Mouse (Mus musculus) urinary bladder, postnatal 10 days (tissue): ENCODE results near the gene Gm47959.
"Not testable (repeated sequence)": the region's sequence is repeated elsewhere in the genome, so short reads cannot be mapped to it uniquely, and the experiment has no call there.

Source experiments
- DNase-seq: peaks from one replicate; pipeline ENCODE4 v3.0.0; 2022; ENCODE audit warnings: low spot score

The Gm47959 gene

GRCm38 (mm10) chr1:83000306-83000705 is at the start of gene Gm47959:
Gene Gm47959 (plus strand): TSS chr1:83000548.
- DNase-seq: not testable (repeated sequence)

- DNase-seq: not testable (repeated sequence)
Observed at GRCm38 (mm10) chr1:82955913-82956312, 44.4 kb upstream of the Gm47959 start, which contains the start of gene Gm7544. Gene Gm7544 (minus strand): TSS chr1:82956013.

DNA sequence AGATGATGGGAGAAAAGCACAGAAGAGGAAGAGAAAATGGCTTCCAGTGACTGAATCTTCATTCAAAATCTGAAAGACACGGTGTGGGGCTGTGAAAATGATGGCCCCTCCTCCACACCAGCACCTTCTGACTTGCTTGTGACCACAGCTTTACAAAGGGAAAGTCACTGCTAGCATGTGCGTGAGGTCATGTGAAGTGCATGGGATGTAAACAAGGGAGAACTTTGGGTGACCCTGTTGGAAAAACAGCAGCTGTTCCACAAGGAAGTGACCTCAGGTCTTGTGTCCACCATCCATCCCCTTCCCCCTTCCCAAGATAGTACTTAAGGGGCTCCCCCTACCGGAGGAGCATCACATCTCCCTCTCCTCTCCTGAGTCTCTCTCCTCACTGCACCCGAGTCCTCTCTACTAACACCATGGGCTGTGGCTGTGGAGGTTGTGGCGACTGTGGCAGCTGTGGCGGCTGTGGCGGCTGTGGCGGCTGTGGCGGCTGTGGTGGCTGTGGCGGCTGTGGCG is 40.4 kb upstream of the Gm47959 start, which contains the start of gene Gm47955:
Gm47955 (plus strand) TSS at position 417 of the 516 bp plus-strand sequence.
- DNase-seq: no peak

DNA sequence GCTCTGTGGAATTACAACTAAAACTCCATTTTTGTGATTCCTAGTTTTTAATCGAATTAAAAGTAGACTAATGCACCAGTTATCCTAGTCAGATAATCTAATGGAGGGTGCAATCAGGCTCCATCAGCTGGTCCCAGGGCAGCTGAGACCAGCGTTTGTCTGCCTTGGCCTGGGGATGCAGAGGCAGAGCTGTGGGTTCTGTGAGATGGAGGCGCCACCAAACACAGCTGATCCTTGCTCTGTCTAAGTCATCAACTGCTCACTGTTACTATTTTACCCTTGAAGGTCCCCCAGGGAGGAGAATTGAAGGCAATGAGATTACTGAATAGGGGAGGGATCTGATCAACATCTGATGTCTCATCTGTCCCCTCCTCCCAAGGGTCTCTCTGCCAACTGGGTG is 33.9 kb upstream of the Gm47959 start:
- DNase-seq: no peak

GRCm38 (mm10) chr1:82972046-82972445 is 28.3 kb upstream of the Gm47959 start:
- DNase-seq: no peak

- DNase-seq: no peak
Observed at GRCm38 (mm10) chr1:82973244-82973643, 27.1 kb upstream of the Gm47959 start.

- no peak for DNase-seq
Observed at GRCm38 (mm10) chr1:82973901-82974300, 26.4 kb upstream of the Gm47959 start.

- DNase-seq: no peak
Observed at GRCm38 (mm10) chr1:82974342-82974741, 26.0 kb upstream of the Gm47959 start.

- DNase-seq: no peak
Observed at GRCm38 (mm10) chr1:82975750-82976149, 24.6 kb upstream of the Gm47959 start.

DNA sequence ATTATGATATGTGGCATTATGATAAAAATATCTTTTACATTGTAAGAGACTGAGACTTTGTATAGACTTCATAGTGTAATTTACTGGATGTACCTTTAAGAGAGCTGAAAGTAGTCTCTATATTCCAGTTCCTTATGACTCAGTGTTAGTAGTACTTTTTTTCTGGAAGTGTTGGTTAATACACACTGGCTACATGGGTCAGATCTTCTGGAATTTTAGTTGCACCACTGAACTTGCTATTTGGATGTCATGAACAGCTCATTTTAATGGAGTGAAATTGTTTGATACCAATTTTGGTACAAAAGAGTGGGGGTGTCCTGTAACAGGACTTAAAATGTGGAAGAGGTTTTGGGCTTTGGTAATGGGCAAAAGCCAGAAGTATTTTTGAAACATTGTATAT is 22.5 kb upstream of the Gm47959 start:
- no peak for DNase-seq

- DNase-seq: no peak
Observed at GRCm38 (mm10) chr1:82986738-82987137, 13.6 kb upstream of the Gm47959 start.

DNA sequence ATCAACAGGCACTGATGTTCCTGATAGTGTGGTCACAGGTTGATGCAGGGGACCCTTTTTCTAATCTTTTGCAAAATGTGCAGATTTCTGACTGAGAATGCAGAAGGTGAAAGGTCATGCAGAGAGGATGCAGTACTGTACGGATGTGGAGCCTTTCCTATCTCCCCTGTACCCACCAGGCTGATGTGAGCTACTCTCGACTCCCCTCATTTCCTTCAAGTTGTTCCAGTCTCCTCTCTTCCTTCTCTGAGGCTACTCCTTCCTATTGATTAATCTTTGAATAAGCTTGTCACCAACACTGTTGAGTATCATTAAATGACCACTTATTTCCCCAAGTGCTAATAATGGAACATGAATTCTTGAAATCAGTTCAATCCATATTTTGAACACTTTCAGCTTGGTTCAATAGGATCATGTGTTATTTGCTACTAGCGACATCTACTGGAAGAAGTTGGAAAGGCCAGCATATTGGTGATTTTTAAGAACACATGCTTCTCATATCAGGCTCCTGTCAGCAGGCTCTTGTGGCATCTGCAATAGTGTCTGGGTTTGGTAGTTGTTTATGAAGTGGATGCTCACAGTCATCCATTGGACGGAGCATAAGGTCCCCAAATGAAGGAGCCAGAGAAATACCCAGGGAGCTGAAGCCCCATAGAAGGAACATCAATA is 12.7 kb upstream of the Gm47959 start:
- no peak for DNase-seq

- DNase-seq: no peak
Observed at GRCm38 (mm10) chr1:82991062-82991461, 9.3 kb upstream of the Gm47959 start.

GRCm38 (mm10) chr1:82991596-82991995 is 8.8 kb upstream of the Gm47959 start:
- DNase-seq: no peak

DNA sequence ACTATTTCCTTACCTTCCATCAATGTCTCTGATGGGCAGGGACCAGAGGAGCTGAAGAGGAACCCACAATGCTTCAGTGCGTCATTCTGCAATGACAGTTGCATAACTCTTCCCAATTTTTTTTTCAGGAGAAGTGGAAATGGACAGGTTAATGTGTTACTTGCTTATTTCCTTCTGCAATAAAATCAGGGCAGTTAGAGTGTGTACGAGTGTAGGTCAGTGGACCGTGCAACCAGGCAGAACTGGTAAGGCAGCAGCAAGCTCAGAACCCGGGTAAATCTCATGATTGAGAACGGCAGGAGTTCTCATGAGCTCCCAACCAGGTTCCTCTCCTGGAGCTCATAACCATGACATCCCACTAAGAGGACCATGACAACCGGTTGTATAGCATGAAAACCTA is 8.3 kb upstream of the Gm47959 start:
- DNase-seq: no peak

DNA sequence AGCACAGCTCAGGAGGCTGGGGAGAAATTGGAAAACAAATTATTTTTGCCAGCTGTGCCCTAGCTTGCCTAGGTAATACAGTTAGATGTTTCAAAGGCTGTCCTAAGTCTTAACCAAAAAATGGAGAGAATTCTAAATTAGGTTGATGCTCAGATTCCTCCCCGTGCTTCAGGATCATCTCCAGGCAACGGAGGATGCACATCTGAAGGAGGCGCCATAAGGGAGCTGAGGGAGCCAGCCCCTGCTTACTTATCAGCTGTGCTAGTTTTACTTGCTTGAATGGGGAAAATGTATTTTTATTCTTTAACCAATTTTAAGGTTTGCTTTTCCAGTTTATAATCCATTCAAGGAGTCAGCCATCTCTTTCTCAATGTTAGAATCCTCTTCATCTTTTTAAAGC is 6.4 kb upstream of the Gm47959 start:
- no peak for DNase-seq

- DNase-seq: no peak
Observed at GRCm38 (mm10) chr1:83006218-83007179, 6.2 kb downstream of the Gm47959 start.

DNA sequence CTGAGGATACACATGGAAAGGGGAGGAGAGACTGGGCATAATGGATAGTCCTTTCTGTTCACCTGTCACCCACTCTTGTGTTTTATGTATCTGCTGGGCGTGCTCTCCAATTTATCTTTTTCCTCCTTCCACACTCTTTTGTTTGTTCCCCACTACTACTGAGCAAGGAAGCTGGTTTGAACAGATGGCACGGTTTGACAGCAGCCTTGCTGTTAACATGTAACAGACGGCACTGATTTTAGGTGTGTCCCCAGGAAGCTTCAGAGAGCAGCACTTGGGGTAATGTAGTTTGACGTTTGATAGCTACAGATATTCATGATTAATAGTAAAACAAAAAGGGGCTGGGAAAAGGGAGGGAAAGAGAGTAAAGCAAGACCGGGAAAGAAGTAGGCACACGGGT is 7.1 kb downstream of the Gm47959 start:
- no peak for DNase-seq

DNA sequence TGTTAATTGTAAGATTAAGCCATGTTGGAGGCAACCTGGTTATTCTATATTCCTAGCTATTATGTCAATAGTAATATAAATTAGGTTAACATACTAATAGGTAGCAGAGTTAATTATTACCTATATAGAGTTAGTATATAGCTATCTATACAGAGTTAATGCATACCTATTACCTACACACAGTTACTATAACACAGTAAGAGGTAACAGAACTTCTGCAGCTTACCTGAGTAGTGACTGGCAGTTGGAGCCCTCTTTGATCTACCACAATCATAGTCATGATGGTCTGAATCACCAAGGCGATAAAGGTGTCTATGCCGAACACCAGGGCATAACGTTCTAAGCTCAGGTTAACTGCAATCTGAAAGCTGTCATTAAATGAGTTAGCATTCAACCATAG is 14.1 kb downstream of the Gm47959 start:
- DNase-seq: no peak

- DNase-seq: no peak
Observed at GRCm38 (mm10) chr1:83015329-83015879, 15.1 kb downstream of the Gm47959 start.

DNA sequence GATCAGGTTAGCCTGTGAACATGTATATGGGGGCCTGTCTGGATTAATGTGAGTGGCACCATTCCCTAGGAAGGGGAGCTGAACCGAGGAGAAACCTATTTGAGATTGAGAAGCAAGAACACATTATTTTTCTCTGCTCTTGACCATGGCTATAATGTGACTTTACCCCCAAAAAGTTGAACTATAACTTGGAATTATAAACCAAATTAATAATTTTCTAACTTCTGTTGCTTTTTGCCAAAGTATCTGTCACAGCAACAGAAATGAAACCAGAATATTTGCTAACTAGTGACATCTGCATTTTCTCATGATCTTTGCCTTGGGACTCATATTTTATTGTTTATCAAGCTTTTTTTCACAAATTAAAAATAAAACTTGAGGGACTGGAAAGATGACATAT is 16.2 kb downstream of the Gm47959 start:
- DNase-seq: no peak

- no peak for DNase-seq
Observed at GRCm38 (mm10) chr1:83031950-83032349, 31.6 kb downstream of the Gm47959 start.

- DNase-seq: no peak
Observed at GRCm38 (mm10) chr1:83032508-83032907, 32.2 kb downstream of the Gm47959 start.
